Mouse (Mus musculus) gastrocnemius, postnatal 4 days (tissue): ENCODE results near the gene BC051019. TPM values are rescaled to one million over a fixed set of nuclear protein-coding genes. Genes with fewer than 3 reads are reported as not detected.

Experiments
- total RNA-seq, 2 experiments: library from RNA; stranded (reverse); gene quantifications; 2 replicates each; pipeline ENCODE4 v1.2.3; 2021

Gene BC051019
- total RNA-seq, 2 experiments from 2014 or later, result not detected

Other genes with a start within 250 kb of the BC051019 start
- under 1 TPM; 0.29 TPM for gene Trim66, start 215.7 kb downstream of the BC051019 start, total RNA-seq
- 100 to 1,000 TPM; 188 to 197 TPM for gene Rpl27a, start 204.7 kb downstream of the BC051019 start, total RNA-seq
- 10 to 100 TPM; 45.5 to 47.6 TPM for gene St5, start 20.2 kb downstream of the BC051019 start, total RNA-seq
- 10 to 100 TPM; 15.2 to 17.6 TPM for gene Akip1, start 20.2 kb downstream of the BC051019 start, total RNA-seq
- not detected for gene Ascl3, start 7.9 kb upstream of the BC051019 start, total RNA-seq
- 10 to 100 TPM; 22.5 to 24.4 TPM for gene Tmem9b, start 29.0 kb upstream of the BC051019 start, total RNA-seq
- gene Nrip3, start 58.2 kb upstream of the BC051019 start, total RNA-seq, result under 1 TPM; 0.10 to 0.15 TPM
- 10 to 100 TPM; 16.1 to 19.3 TPM for gene Scube2, start 141.8 kb upstream of the BC051019 start, total RNA-seq
- 100 to 1,000 TPM; 113 to 127 TPM for gene Dennd5a, start 236.6 kb upstream of the BC051019 start, total RNA-seq